Mouse (Mus musculus) MN1 (cell line): ENCODE data around the gene Slc44a2.
"Not testable (repeated sequence)": the region's sequence is repeated elsewhere in the genome, so short reads cannot be mapped to it uniquely, and the experiment has no call there.

Experiments
- DNase-seq: peaks from one replicate; pipeline ENCODE4 v3.0.0-alpha.2; 2016; ENCODE audit warnings: low spot score

The Slc44a2 gene

DNA sequence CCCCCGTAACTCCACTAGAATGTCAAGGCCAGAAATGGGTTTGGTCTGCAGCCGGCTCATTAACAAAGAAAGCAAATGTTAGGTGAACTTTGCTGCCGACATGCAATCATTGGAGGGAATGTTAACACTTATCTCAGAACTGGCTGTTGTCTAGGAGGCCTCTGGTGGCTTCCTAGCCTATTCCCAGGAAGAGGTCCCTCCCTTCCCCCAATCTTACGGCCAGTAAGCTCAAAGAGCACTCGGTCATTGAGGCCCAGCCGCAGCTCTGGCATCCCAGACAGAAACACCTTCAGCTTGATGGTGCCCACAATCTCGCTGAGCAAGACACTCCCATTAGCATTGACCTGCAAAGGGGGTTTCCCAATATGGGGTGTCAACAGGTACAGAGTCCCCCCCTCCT, 15.4 kb upstream of the Slc44a2 start:
- no peak for DNase-seq

DNA sequence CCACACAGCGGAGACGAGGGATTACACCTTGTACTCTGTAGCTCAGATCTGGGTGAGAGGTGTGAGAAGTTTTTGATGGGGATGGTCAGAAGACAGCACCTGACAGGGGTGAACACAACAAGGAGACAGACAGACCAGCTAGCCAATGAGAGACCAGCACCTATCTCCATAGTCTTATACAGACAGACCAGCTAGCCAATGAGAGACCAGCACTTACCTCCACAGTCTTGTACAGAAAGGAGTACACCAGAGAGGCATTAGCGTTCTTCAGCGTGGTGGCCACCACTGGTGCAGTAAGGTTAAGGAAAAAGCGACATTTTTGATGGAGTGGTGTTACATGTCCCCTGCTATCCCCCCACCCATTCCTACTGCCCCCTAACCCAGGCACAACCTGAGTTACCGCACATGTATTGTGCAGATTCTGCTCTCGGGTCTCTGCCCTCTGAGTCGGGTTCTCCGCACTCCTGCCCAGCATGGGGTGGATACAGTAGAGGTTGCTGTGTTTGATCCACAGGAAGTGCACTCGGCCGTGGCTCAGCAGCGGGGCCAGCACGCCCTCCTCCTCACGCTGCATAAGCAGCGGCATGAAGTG, 11.3 kb upstream of the Slc44a2 start:
- DNase-seq: peak; percentile 42

DNA sequence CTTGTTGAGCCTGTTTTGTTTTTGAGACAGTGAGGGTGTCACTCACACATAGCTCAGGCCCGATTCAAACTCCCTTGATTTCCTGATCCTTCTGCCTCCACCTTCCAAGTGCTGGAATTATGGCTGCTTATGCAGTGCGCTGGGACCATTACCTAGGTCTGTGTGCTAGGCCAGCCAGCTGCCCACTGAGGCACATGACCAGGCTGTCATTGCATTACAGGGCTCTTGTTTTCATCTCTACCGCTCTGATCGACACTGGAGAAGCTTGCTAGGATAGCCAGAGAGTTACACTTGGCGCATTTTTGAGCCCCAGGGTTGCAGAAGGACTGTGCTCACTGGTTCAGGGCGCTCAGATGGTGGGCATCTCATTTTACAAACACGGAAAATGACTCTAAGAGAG, 8.8 kb upstream of the Slc44a2 start:
- no peak for DNase-seq

DNA sequence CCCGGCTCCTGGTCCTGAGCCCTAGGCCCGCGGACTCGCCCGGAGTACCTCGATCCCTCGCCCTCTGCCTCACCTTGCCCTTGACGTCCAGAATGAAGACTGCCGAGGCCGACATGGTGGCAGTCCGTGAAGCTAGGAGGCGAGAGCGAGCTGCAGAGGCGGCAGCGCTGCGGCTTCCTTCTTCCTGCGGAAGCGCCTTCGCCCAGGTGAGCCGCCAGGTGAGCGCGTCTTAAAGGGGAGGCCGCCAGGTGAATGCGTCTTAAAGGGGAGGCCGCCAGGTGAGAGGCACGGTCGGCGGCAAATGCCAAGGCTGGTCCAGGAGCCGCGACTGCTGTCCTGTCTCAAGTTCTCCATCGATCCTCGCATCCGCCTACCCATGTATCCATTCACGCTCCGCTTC, 8.4 kb upstream of the Slc44a2 start, which contains the start of gene Ap1m2:
Gene Ap1m2, minus strand, starts transcription at position 204 of the 400 bp plus-strand sequence.
- no peak for DNase-seq

DNA sequence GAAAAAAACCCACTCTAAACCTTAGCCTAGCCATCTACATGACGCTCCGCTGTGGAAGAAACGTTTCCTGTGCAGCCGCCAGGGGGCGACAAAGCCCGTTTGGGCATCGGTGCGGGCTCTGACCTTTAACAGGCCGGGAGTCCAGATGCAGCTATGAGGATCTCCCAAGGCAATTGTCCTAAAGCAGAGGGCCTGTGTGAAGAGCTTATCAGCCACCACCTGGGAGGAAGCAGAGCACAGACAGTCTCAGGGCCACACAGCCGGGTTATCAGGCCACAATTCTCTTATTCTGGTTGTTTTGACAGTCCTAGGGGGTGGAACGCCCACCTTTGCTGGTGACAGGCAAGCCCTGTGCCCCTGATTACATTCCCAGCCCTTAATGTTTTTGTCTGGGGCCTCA, 7.1 kb upstream of the Slc44a2 start:
- DNase-seq: peak; percentile 89

DNA sequence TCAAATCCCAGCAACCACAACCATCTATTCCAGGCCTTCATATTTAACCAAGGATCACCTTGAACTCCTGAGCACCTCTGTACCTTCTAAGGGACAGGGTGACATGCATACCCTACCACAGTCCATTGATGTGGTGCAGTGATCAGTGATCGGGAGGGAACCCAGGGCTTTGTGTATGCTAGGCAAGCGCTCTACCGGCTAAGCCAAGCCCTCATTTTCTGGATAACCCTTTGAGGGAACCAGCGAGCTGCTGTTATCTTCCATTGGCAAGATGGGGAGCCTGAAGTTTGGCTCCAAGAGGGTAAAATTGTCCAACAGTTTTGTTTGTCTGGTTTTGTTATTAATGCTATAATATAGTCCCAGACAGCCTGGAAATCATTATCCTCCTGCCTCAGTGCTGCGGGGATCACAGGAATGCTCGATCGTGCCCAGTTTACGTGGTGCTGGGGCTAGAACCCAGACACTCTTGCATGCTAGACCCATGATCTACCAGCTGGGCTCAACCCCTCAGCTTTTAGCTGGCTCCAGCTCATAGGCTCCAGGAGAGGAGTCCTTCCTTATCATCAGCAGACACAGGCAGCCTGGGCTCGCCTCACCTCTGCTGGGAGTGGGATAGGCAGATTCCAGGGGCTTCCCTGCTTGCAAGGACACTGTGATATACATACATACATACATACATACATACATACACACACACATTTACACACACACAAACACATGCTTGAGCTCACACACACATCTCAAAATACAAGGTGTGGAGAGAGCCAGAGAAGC, 5.9 kb upstream of the Slc44a2 start:
- DNase-seq: no peak

DNA sequence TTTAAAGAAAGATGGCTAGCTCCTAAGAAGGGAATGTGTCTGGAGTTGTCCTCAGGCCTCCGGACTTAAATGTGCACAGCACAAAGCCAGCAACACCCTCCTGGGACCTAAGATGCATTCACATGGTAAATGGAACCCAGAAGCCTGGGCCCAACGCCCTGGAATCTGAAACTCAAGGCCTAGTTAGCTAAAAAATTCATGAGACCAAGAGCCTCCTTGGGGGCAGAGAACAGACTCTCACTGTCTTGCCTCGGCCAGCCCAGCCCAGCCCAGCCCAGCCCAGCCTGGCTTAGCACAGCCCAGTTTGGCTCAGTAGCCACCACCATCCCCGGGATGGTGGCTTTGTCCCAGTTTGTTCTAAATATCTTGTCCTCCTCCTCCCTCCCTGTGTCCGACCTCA, 5.1 kb upstream of the Slc44a2 start:
- DNase-seq: no peak

DNA sequence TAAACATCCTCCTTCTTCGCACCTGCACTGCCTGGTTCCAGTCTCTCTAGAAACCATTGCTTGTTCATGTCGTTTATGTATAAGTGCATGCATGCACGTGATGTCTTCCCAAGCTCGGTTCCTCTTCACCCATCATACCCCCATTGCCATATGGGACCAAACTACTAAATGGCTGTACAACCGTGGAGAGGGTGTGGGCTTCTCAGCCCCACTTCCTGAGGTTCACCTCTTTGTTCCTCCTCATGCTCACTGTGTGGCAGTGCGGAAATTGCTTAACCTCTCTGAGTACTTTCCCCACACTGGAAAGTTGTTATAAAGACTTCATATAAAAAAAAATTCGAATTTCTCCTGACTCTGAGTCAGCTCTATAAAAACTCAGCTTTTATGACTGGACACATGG, 3.8 kb upstream of the Slc44a2 start:
- no peak for DNase-seq

DNA sequence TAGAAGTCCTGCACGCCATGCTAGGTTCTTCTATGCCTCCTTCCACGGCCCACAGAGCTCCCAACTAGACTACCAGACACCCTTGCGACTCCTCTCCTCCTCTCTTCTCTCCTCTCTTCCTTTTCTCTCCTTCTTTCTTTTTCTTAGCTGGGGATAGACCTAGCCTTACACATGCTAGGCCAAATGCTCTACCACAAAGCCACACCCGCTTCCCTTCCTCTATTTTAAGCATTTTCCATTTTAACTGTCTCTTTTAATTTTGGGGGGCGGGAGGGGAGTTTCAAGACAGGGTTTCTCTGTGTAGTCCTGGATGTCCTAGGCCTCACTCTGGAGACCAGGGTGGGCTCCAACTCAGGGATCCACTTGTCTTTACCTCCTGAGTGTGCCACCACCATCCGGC, 1.7 kb upstream of the Slc44a2 start:
- no peak for DNase-seq

DNA sequence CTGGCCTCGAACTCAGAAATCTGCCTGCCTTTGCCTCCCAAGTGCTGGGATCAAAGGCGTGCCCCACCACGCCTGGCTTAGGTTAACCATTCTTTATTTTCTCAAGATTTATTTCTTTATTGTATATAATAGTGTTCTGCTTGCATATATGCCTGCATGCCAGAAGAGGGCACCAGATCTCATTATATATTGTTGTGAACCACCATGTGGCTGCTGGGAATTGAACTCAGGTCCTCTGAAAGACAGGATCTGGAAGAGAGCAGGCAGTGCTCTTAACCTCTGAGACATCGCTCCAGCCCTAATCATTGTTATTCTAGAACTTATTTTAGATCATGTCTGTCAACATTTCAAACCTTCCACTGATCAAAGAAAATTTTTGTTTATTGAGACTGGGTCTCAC, 995 bp upstream of the Slc44a2 start:
- no peak for DNase-seq

DNA sequence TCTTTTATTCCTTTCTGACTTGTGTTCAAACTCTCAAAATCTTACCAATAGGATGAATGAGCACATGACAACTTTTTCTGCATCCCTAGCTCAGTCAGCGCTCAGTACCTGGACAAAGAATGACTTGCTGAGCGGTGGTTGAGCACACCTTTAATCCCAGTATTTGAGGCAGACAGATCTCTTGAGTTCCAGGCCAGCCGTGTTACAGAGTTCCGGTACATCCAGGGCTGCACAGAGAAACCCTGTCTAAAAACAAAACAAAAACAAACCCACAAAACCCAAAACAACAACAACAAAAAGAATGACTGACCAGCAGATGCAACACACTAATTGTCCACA, 249 bp upstream of the Slc44a2 start:
- DNase-seq: no peak

DNA sequence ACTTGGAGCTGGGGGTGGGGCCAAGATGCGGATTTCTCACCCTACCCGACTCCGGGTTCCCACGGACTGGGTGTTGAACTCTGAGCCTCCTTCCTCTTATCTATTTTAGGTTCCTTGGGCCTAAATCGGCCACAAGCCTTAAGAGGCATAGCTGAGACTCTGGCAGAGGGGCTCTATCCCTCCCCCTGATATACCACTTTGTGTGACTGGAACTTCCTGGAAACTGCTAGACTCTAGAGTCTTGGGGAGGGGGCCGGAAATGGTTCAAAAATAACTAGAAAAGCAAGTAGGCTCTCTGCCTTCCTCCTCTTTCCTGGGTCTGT, 976 bp downstream of the Slc44a2 start:
- no peak for DNase-seq

DNA sequence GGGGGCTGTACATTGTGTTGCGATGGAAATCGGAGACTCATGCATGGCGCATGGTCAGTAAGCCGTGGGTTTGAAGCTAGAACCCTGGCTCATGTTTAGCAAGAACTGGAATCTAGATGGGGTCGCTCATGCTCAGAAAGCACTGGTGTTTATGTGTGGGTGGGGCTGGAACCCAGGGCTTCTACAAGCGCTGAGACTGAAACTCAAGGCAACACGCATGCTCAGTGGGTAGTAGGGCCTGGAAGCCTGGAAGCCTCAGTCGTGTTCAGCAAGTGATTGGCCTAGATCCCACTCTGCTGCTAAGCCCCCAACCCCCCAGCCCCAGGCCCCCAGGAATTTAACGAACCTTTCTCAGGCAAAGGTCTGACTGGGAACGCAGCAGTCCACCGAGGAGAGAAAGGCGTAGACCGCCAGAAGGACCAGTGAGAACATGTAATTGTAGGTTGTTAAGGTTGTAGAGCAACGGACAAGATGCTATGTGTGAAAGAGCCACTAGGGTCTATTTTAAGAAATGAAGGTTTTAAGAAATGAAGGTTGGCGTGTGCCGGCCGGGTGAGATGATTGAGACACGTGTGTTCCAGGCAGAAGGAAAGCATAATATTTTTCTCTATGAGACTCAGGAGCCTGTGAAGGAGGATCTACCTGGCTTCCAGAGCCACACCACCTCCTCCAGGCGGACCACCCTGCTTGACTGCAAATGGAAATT, 1.9 kb downstream of the Slc44a2 start:
- DNase-seq: no peak

DNA sequence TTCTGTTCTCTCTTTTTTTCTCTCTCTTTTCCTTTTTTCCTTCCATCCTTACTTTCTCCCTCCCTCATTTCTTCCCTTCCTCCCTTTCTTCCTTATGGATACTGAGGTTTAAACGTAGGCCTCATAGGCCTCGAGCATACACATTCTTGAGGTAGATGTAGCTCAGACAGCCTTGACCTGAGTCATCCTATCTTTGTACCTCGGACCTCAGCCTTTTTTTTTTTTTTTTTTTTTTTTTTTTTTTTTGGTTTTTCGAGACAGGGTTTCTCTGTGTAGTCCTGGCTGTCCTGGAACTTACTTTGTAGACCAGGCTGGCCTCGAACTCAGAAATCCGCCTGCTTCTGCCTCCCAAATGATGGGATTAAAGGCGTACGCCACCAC, 2.4 kb downstream of the Slc44a2 start:
- not testable (repeated sequence) for DNase-seq

DNA sequence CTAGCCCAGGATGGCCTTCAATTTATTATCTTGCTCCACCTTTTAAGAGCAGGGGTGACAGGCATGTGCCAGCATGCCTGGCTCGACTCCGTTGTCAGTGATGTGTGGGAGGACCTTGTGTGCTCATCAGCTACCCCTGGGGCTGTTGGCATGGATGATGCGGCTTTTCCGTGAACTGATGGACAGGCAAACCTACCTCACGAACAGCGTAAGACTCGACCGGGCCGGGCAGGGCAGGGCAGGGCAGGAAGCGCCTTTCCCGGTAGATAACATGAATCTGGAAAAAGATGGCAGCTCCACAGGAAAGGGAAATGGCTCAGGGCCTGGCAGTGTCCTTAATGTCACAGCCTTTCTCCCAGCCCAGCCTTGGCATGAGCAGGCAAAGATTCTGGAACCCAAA, 3.8 kb downstream of the Slc44a2 start:
- DNase-seq: no peak

DNA sequence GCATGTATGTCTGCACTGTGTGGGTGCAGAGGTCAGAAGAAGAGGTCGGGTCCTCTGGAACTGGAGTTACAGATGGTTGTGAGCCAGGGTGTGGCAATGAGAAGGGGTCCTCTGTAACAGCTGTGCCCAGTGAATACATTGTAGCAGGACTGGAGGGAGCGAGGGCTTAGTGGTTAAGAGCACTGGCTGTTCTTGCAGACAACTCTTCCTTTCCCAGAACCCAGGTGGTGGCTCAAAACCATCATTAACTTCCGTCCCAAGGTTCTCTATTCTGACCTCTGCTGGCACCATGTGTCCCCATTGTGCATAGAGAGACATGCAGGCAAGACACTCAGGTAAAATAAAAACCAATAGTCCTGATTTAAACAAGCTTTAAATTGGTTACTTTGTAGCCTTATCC, 7.1 kb downstream of the Slc44a2 start:
- no peak for DNase-seq

DNA sequence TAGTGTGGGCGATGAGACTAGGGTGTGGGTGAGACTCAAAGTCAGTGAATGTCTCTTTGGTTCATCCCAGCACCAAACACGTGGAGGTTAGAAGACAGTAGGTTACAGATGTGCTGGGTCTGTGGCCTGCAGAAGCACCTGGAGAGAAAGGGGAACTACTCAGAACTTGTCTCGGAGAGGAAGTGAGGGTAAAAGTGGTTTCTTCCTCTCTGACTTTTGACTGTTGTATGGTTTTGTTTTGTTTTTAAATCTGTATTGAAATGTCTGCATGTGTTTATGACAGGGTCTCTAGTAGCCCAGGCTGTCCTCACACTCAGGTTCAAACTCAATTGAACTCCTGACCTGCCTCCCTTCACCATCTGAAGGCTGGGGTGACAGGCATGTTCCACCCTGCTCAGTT, 7.5 kb downstream of the Slc44a2 start:
- no peak for DNase-seq

DNA sequence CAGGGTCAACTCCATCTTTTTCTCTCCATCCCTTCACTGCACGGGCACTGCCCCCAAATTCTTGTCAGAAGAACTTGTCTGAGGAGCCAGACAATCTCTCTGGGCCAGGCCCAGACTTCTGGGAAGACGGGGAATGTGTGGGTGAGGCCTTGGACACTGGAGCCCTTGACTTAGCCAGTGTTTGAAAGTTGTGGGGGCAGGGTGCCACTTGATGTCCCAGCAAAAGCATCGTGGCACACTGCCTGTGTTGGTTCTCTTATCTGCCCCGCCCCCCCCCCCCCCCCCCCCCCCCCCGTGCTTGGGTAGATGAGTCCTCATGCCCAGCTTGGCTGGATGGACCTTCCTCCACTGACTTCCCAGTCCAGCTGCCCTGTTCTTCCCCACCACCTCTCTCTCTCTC, 8.5 kb downstream of the Slc44a2 start:
- DNase-seq: no peak

DNA sequence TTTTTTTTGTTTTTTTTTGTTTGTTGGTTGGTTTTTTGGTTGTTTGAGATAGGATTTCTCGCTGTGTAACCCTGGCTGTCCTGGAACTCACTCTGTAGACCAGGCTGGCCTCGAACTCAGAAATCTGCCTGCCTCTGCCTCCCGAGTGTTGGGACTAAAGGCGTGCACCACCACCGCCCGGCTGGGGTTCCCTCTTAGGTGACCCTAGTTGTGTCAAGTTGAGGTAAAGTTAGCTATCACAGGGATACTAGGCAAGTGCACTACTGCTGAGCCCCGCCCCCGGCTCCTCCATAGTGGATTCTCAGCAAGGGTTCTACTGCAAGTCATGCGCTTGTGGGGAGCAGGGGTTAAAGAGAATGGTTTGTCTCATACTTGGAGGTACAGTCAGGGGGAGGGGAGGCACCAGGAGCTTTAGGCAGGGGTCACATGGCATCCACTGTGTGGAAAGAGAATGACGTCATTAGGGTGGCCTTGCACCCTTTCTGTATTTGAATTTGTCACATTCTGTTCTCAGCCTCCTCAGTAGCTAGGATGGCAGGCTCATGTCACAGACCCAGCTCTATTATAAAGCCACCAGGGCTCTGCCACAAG, 9.3 kb downstream of the Slc44a2 start:
- DNase-seq: no peak

DNA sequence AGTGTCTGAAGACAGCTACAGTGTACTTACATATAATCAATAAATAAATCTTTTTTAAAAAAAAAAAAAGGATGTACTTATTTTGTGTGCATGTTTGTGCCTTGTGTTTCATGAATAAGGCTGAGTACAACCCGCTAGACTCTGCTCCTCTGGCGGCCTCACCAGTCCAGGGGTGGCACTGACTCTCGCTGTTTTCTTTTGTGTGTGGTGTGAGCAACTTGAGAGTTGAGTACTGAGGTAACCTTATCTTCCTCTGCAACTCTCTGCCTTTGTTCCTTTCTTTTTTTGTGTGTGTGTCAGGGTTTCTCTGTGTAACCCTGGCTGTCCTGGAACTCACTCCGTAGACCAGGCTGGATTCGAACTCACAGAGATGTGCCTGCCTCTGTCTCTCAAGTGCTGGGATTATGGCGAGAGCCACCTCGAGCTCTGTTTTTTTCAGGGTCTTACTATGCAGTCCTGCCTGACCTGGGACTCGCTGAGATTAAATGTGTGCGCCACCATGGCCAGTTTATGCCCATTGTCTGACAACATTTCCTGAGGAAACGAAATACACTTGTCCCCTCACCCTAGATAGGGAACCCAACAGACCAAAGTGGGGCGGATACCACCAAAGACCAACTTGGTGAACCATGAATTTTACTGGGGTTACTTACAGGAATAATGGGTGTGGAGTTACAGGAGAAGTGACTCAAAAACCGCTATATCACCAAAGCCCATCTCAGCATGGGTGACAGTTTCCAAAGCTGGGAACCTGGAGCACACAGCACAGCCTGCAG, 11.1 kb downstream of the Slc44a2 start:
- no peak for DNase-seq

DNA sequence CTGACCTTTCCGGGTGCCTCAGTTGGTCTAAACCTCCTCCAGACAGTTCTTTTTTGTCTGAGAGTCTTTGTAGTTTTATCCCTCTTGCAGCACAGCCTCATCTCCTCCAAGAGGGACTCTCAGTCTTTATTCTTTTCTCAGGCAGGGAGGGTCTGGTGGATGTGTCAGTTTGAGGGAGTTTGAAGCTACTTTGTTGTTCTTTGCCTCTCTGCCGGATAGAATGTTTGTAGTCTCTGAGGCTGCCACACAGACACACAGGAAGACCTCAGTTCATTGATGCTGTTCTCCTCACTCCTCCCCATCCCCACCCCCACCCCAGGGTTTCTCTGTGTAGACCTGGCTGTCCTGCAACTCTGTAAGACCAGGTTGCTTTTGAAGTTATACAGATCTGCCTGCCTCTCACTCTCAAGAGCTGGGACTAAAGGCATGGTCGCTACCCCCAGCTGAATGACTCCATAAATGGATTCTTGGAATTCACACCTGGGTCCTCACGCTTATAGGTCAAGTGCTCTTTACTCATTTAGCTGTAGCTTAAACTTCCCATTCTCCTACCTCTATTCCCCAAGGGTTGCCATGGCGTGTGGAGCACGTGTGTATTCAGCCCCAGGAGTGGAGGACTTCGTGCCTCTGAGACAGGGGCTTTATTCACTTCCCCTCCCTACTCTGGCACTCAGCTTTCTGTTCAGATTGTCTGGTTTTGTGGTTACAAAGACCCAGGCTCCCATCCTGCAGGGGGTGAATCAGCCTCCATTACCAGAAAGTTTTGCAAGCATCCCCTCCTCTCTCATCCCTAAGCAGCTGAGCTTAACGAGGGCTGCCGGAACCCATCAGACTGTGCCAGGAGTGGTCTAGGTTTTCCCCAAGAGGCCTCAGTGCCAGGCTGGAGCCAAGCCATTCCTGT, 11.9 kb downstream of the Slc44a2 start:
- DNase-seq: no peak
